Mouse (Mus musculus): Measurements from ENCODE around the gene E2f7.

- TF ChIP-seq GATA1 (IDR thresholded peaks at IDR 0.05; ENCODE audit: borderline replicate concordance, low read length) (no peak), FLI1 (IDR thresholded peaks at IDR 0.05; ENCODE audit: low read length) (no peak)
Measured at GRCm38 (mm10) chr10:110795206-110795796, 50.1 kb downstream of the E2f7 start.

Measured in megakaryocyte, embryonic 14.5 days (primary cell).